8 mouse cellular contexts compared by ENCODE assay signal in the genomic region with DNA sequence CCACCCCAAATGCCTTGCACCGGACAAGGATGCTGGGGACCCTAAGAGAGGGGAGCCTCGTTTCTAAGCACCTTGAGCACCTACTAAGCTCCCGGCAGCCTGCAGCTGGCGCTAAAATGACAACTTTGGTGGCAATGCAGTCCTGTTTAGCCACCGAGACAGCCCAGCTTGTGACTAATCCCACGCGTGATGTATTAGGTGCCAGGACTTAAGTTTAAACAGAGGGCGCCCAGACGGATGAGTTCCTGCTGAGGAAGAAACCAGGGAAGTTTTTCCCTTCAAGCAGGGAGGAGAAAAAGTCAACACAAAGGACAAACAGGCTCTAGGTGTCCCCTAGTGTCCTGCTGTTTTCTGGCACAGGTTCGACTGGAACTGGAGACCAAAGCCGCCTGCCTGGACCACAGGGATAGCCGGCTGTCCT. TPM values are rescaled to one million over a fixed set of nuclear protein-coding genes. Genes with fewer than 3 reads are reported as not detected.
DNase-seq lines count a peak whose midpoint lies in the region; ATAC-seq and TF ChIP-seq lines count a peak whose summit lies in the region.

No protein-coding gene starts in this region.

- peak; percentile 1 for ATAC-seq in embryonic facial prominence, embryonic 14.5 days (ENCODE audit: low read depth)
- ATAC-seq in neural tube, embryonic 12.5 days (ENCODE audit: low FRiP score, low read depth) = no peak; the same call in 1 of the 2 replicates

- 24% methylated on average over 12 of the region's 12 CpGs for WGBS in bone marrow, adult 2 months
- 5% methylated on average over 12 of the region's 12 CpGs for WGBS in embryonic facial prominence, embryonic 14.5 days
- 1% methylated on average over 12 of the region's 12 CpGs for WGBS in limb, embryonic 10.5 days
- whole genome bisulfite sequencing in neural tube, embryonic 12.5 days = 3% methylated on average over 12 of the region's 12 CpGs

- H3K4me3 ChIP-seq in bone marrow, adult 2 months (replicated peaks; ENCODE audit: control insufficient read depth, low read depth, low read length) = peak overlapping the region; percentile 2
- H3K4me3 ChIP-seq in embryonic facial prominence, embryonic 14.5 days (ENCODE audit: low read depth, low read length) = peak overlapping the region; percentile 41
- H3K4me3 ChIP-seq in limb, embryonic 10.5 days = peak overlapping the region; percentile 79
- peak overlapping the region; percentile 40 for H3K4me3 ChIP-seq in neural tube, embryonic 12.5 days

- H3K9me3 ChIP-seq in embryonic facial prominence, embryonic 14.5 days (ENCODE audit: control insufficient read depth, low read length) = no peaks in the 10 kb centered on the region
- no peaks in the 10 kb centered on the region for H3K9me3 ChIP-seq in limb, embryonic 10.5 days (replicated peaks)
- H3K9me3 ChIP-seq in neural tube, embryonic 12.5 days = no peaks in the 10 kb centered on the region

- peak; percentile 42 for DNase-seq in layer of hippocampus, adult 9-11 months
- DNase-seq in layer of hippocampus, adult 8-10 months (ENCODE audit: low spot score in 2 of 2) = no peak
- peak; percentile 81 for DNase-seq in embryonic facial prominence, embryonic 14.5 days (ENCODE audit: low spot score)
- DNase-seq in limb, embryonic 10.5 days (ENCODE audit: low spot score) = no peak
- no peak for DNase-seq in right cerebral cortex, postnatal 25 days
- DNase-seq in gastrocnemius, postnatal 4 days (ENCODE audit: low spot score in 2 of 2) = no peak

- no peaks in the 10 kb centered on the region for H3K4me1 ChIP-seq in bone marrow, adult 2 months (ENCODE audit: control insufficient read depth, insufficient read depth, low read length)
- H3K4me1 ChIP-seq in embryonic facial prominence, embryonic 14.5 days (ENCODE audit: control insufficient read depth, insufficient read depth, low read length) = peaks cover 23% of the 10 kb centered on the region
- peaks cover 49% of the 10 kb centered on the region for H3K4me1 ChIP-seq in limb, embryonic 10.5 days
- H3K4me1 ChIP-seq in neural tube, embryonic 12.5 days = peaks cover 35% of the 10 kb centered on the region

- TF ChIP-seq POLR2A in bone marrow, adult 2 months (IDR thresholded peaks at IDR 0.05; ENCODE audit: borderline replicate concordance, control insufficient read depth, low read depth, low read length) = no peak

- H3K4me2 ChIP-seq in embryonic facial prominence, embryonic 14.5 days (ENCODE audit: low read depth, low read length) = peak overlapping the region; percentile 86
- H3K4me2 ChIP-seq in neural tube, embryonic 12.5 days (replicated peaks) = peak overlapping the region; percentile 88

- TF ChIP-seq CTCF in bone marrow, adult 2 months (IDR thresholded peaks at IDR 0.05; ENCODE audit: control insufficient read depth, insufficient read depth, low read length) = 0 out of 2 replicates have a peak, but pooled peaks have one; percentile 3

- no peaks in the 10 kb centered on the region for H3K36me3 ChIP-seq in embryonic facial prominence, embryonic 14.5 days (ENCODE audit: control insufficient read depth, insufficient read depth, low read length)
- peaks cover 8% of the 10 kb centered on the region; the same call in 1 of the 2 replicates for H3K36me3 ChIP-seq in limb, embryonic 10.5 days
- H3K36me3 ChIP-seq in neural tube, embryonic 12.5 days = no peaks in the 10 kb centered on the region

- peak overlapping the region; percentile 67 for H3K9ac ChIP-seq in embryonic facial prominence, embryonic 14.5 days (ENCODE audit: low read depth, low read length)
- peak overlapping the region; percentile 67 for H3K9ac ChIP-seq in neural tube, embryonic 12.5 days

- H3K27me3 ChIP-seq in embryonic facial prominence, embryonic 14.5 days (replicated peaks; ENCODE audit: control insufficient read depth, insufficient read depth, low read length) = no peaks in the 10 kb centered on the region
- H3K27me3 ChIP-seq in limb, embryonic 10.5 days (ENCODE audit: low read depth, poor library complexity, severe bottlenecking) = no peaks in the 10 kb centered on the region
- H3K27me3 ChIP-seq in neural tube, embryonic 12.5 days (replicated peaks) = peaks cover 5% of the 10 kb centered on the region; the same call in 1 of the 2 replicates

- H3K27ac ChIP-seq in bone marrow, adult 2 months (ENCODE audit: control insufficient read depth, insufficient read depth, low read depth, low read length, poor library complexity) = peak overlapping the region; percentile 41; the same call in 1 of the 2 replicates
- peak overlapping the region; percentile 95 for H3K27ac ChIP-seq in embryonic facial prominence, embryonic 14.5 days (replicated peaks; ENCODE audit: low read depth, low read length)
- H3K27ac ChIP-seq in limb, embryonic 10.5 days = peak overlapping the region; percentile 97
- H3K27ac ChIP-seq in neural tube, embryonic 12.5 days = peak overlapping the region; percentile 74; the same call in 1 of the 2 replicates

RNA-seq across cellular contexts. Expression of a gene that starts 6.6 kb away (rescaled TPM):
- total RNA-seq in layer of hippocampus, adult 8-10 months (2022) = 10 to 100 TPM; 21.8 to 37.1 (median 23.1) TPM
- 1.1 and 12.4 TPM in 2 replicates for polyA plus RNA-seq in bone marrow, adult 2 months (2011; ENCODE audit: insufficient read depth, insufficient read length, low replicate concordance, missing spikeins)
- 49.8 and 53.5 TPM in 2 replicates for polyA plus RNA-seq in embryonic facial prominence, embryonic 14.5 days (2014; fragmentation: Nextera tagmentation; extraction: Ambion mirVana)
- polyA plus RNA-seq in limb, embryonic 10.5 days (2016; fragmentation: Nextera tagmentation; extraction: Ambion mirVana) = 39.5 and 45.5 TPM in 2 replicates
- polyA plus RNA-seq in neural tube, embryonic 12.5 days (2016; fragmentation: Nextera tagmentation; extraction: Ambion mirVana) = 50.5 and 51.1 TPM in 2 replicates
- total RNA-seq in gastrocnemius, postnatal 4 days (2021) = 10 to 100 TPM; 29.5 to 30.0 TPM

Comparison
In these comparisons a context has a peak if more than half of its experiments do, and no peak if none do; other contexts are left out.
1. DNase-seq: peak in layer of hippocampus, adult 9-11 months (single experiment) and embryonic facial prominence, embryonic 14.5 days (single experiment); none in layer of hippocampus, adult 8-10 months (0 of 2), limb, embryonic 10.5 days (single experiment), right cerebral cortex, postnatal 25 days (single experiment) and gastrocnemius, postnatal 4 days (0 of 2).
2. H3K27ac ChIP-seq: peak in every context shown above with its lines; median percentile 97 in limb, embryonic 10.5 days; 95 in embryonic facial prominence, embryonic 14.5 days; 74 in neural tube, embryonic 12.5 days; 41 in bone marrow, adult 2 months.
3. H3K4me3 ChIP-seq: peak in every context shown above with its lines; median percentile 79 in limb, embryonic 10.5 days; 41 in embryonic facial prominence, embryonic 14.5 days; 40 in neural tube, embryonic 12.5 days; 2 in bone marrow, adult 2 months.